Mouse (Mus musculus): ENCODE results near the gene Tmem201. TPM values are rescaled to one million over a fixed set of nuclear protein-coding genes. Genes with fewer than 3 reads are reported as not detected.

Tmem201 gene
- polyA plus RNA-seq, 1 experiment from 2014 or later, result 24.6 TPM

- DNase-seq (ENCODE audit: low spot score) (no peak), ATAC-seq (ENCODE audit: insufficient number of reproducible peaks, low FRiP score, low TSS enrichment, low read depth) (no peak)
- H3K27me3 ChIP-seq (ENCODE audit: control insufficient read depth, insufficient read depth, low read length), result no peaks in the 10 kb centered on the region
- H3K4me3 ChIP-seq (ENCODE audit: low read depth, low read length), result no peak overlapping the region
- peaks cover 36% of the 10 kb centered on the region; the same call in 1 of the 2 replicates for H3K36me3 ChIP-seq (ENCODE audit: control insufficient read depth, insufficient read depth, low read length)
- no peak overlapping the region for H3K9ac ChIP-seq (ENCODE audit: low read length)
- 89% methylated on average over 24 of the region's 24 CpGs for WGBS
- H3K4me2 ChIP-seq (ENCODE audit: low read depth, severe bottlenecking), result no peak overlapping the region
- no peaks in the 10 kb centered on the region for H3K4me1 ChIP-seq (ENCODE audit: control insufficient read depth, insufficient read depth, low read length)
- no peaks in the 10 kb centered on the region for H3K9me3 ChIP-seq (ENCODE audit: control insufficient read depth, low read length)
- H3K27ac ChIP-seq (replicated peaks; ENCODE audit: low read depth, low read length), result no peak overlapping the region
Measured at GRCm38 (mm10) chr4:149722104-149723020, 15.5 kb downstream of the Tmem201 start.

GRCm38 (mm10) chr4:149721163-149721562 lies 16.7 kb downstream of the Tmem201 start:
- H3K9ac ChIP-seq (ENCODE audit: low read length), result no peak overlapping the region
- 87% methylated on average over 8 of the region's 8 CpGs for WGBS
- DNase-seq (ENCODE audit: low spot score) (no peak), ATAC-seq (ENCODE audit: insufficient number of reproducible peaks, low FRiP score, low TSS enrichment, low read depth) (no peak)
- no peaks in the 10 kb centered on the region for H3K9me3 ChIP-seq (ENCODE audit: control insufficient read depth, low read length)
- no peaks in the 10 kb centered on the region for H3K4me1 ChIP-seq (ENCODE audit: control insufficient read depth, insufficient read depth, low read length)
- H3K36me3 ChIP-seq (ENCODE audit: control insufficient read depth, insufficient read depth, low read length), result peaks cover 27% of the 10 kb centered on the region; the same call in 1 of the 2 replicates
- no peak overlapping the region for H3K27ac ChIP-seq (replicated peaks; ENCODE audit: low read depth, low read length)
- no peak overlapping the region for H3K4me2 ChIP-seq (ENCODE audit: low read depth, severe bottlenecking)
- no peaks in the 10 kb centered on the region for H3K27me3 ChIP-seq (ENCODE audit: control insufficient read depth, insufficient read depth, low read length)
- H3K4me3 ChIP-seq (ENCODE audit: low read depth, low read length), result no peak overlapping the region

GRCm38 (mm10) chr4:149719686-149720085 lies 18.2 kb downstream of the Tmem201 start:
- peak; percentile 63 for DNase-seq (ENCODE audit: low spot score)
- Histone ChIP-seq H3K9me3 (ENCODE audit: control insufficient read depth, low read length) (no peaks in the 10 kb centered on the region), H3K4me2 (ENCODE audit: low read depth, severe bottlenecking) (no peak overlapping the region), H3K27ac (replicated peaks; ENCODE audit: low read depth, low read length) (no peak overlapping the region), H3K9ac (ENCODE audit: low read length) (no peak overlapping the region), H3K36me3 (ENCODE audit: control insufficient read depth, insufficient read depth, low read length) (peaks cover 27% of the 10 kb centered on the region), H3K4me1 (ENCODE audit: control insufficient read depth, insufficient read depth, low read length) (no peaks in the 10 kb centered on the region), H3K27me3 (ENCODE audit: control insufficient read depth, insufficient read depth, low read length) (no peaks in the 10 kb centered on the region), H3K4me3 (ENCODE audit: low read depth, low read length) (no peak overlapping the region)
- WGBS, result 89% methylated on average over 6 of the region's 6 CpGs
- ATAC-seq (ENCODE audit: insufficient number of reproducible peaks, low FRiP score, low TSS enrichment, low read depth), result no peak

- no peaks in the 10 kb centered on the region for H3K4me1 ChIP-seq (ENCODE audit: control insufficient read depth, insufficient read depth, low read length)
- DNase-seq (ENCODE audit: low spot score) (no peak), ATAC-seq (ENCODE audit: insufficient number of reproducible peaks, low FRiP score, low TSS enrichment, low read depth) (no peak)
- 78% methylated on average over 3 of the region's 3 CpGs for WGBS
- H3K9ac ChIP-seq (ENCODE audit: low read length), result no peak overlapping the region
- H3K36me3 ChIP-seq (ENCODE audit: control insufficient read depth, insufficient read depth, low read length), result peaks cover 28% of the 10 kb centered on the region
- H3K27me3 ChIP-seq (ENCODE audit: control insufficient read depth, insufficient read depth, low read length), result no peaks in the 10 kb centered on the region
- H3K27ac ChIP-seq (replicated peaks; ENCODE audit: low read depth, low read length), result no peak overlapping the region
- H3K9me3 ChIP-seq (ENCODE audit: control insufficient read depth, low read length), result no peaks in the 10 kb centered on the region
- H3K4me3 ChIP-seq (ENCODE audit: low read depth, low read length), result no peak overlapping the region
- no peak overlapping the region for H3K4me2 ChIP-seq (ENCODE audit: low read depth, severe bottlenecking)
Measured at GRCm38 (mm10) chr4:149714542-149714941, 23.3 kb downstream of the Tmem201 start.

- H3K4me2 ChIP-seq (ENCODE audit: low read depth, severe bottlenecking), result no peak overlapping the region
Measured at GRCm38 (mm10) chr4:149711955-149712354, 25.9 kb downstream of the Tmem201 start.

GRCm38 (mm10) chr4:149711485-149711884 lies 26.4 kb downstream of the Tmem201 start:
- Histone ChIP-seq H3K27ac (replicated peaks; ENCODE audit: low read depth, low read length) (no peak overlapping the region), H3K27me3 (ENCODE audit: control insufficient read depth, insufficient read depth, low read length) (no peaks in the 10 kb centered on the region), H3K9ac (ENCODE audit: low read length) (no peak overlapping the region), H3K4me2 (ENCODE audit: low read depth, severe bottlenecking) (no peak overlapping the region), H3K9me3 (ENCODE audit: control insufficient read depth, low read length) (no peaks in the 10 kb centered on the region), H3K4me1 (ENCODE audit: control insufficient read depth, insufficient read depth, low read length) (no peaks in the 10 kb centered on the region), H3K4me3 (ENCODE audit: low read depth, low read length) (no peak overlapping the region), H3K36me3 (ENCODE audit: control insufficient read depth, insufficient read depth, low read length) (peaks cover 10% of the 10 kb centered on the region)
- ATAC-seq (ENCODE audit: insufficient number of reproducible peaks, low FRiP score, low TSS enrichment, low read depth), result no peak
- DNase-seq (ENCODE audit: low spot score), result no peak
- WGBS, result 91% methylated on average over 5 of the region's 5 CpGs

More at GRCm38 (mm10) chr4:149711955-149712354, 25.9 kb downstream of the Tmem201 start:
- no peak overlapping the region for H3K9ac ChIP-seq (ENCODE audit: low read length)
- no peaks in the 10 kb centered on the region for H3K9me3 ChIP-seq (ENCODE audit: control insufficient read depth, low read length)
- H3K36me3 ChIP-seq (ENCODE audit: control insufficient read depth, insufficient read depth, low read length), result peaks cover 10% of the 10 kb centered on the region
- DNase-seq (ENCODE audit: low spot score) (peak; percentile 75), ATAC-seq (ENCODE audit: insufficient number of reproducible peaks, low FRiP score, low TSS enrichment, low read depth) (no peak)
- H3K4me3 ChIP-seq (ENCODE audit: low read depth, low read length), result no peak overlapping the region
- H3K4me1 ChIP-seq (ENCODE audit: control insufficient read depth, insufficient read depth, low read length), result no peaks in the 10 kb centered on the region
- H3K27me3 ChIP-seq (ENCODE audit: control insufficient read depth, insufficient read depth, low read length), result no peaks in the 10 kb centered on the region
- H3K27ac ChIP-seq (replicated peaks; ENCODE audit: low read depth, low read length), result no peak overlapping the region
- 22% methylated on average over 7 of the region's 7 CpGs for WGBS

GRCm38 (mm10) chr4:149710510-149710909 lies 27.3 kb downstream of the Tmem201 start:
- H3K9ac ChIP-seq (ENCODE audit: low read length), result no peak overlapping the region
- no peaks in the 10 kb centered on the region for H3K4me1 ChIP-seq (ENCODE audit: control insufficient read depth, insufficient read depth, low read length)
- no peaks in the 10 kb centered on the region for H3K27me3 ChIP-seq (ENCODE audit: control insufficient read depth, insufficient read depth, low read length)
- no peaks in the 10 kb centered on the region for H3K9me3 ChIP-seq (ENCODE audit: control insufficient read depth, low read length)
- no peak overlapping the region for H3K4me3 ChIP-seq (ENCODE audit: low read depth, low read length)
- 20% methylated on average over 5 of the region's 5 CpGs for WGBS
- no peak overlapping the region for H3K4me2 ChIP-seq (ENCODE audit: low read depth, severe bottlenecking)
- DNase-seq (ENCODE audit: low spot score) (peak; percentile 53), ATAC-seq (ENCODE audit: insufficient number of reproducible peaks, low FRiP score, low TSS enrichment, low read depth) (peak; percentile 66)
- no peak overlapping the region for H3K27ac ChIP-seq (replicated peaks; ENCODE audit: low read depth, low read length)
- peaks cover 4% of the 10 kb centered on the region; the same call in 1 of the 2 replicates for H3K36me3 ChIP-seq (ENCODE audit: control insufficient read depth, insufficient read depth, low read length)

GRCm38 (mm10) chr4:149705941-149706340 lies 31.9 kb downstream of the Tmem201 start:
- no peaks in the 10 kb centered on the region for H3K36me3 ChIP-seq (ENCODE audit: control insufficient read depth, insufficient read depth, low read length)
- no peak overlapping the region for H3K9ac ChIP-seq (ENCODE audit: low read length)
- no peak for ATAC-seq (ENCODE audit: insufficient number of reproducible peaks, low FRiP score, low TSS enrichment, low read depth)
- DNase-seq (ENCODE audit: low spot score), result no peak
- no peak overlapping the region for H3K27ac ChIP-seq (replicated peaks; ENCODE audit: low read depth, low read length)
- H3K4me1 ChIP-seq (ENCODE audit: control insufficient read depth, insufficient read depth, low read length), result no peaks in the 10 kb centered on the region
- no peak overlapping the region for H3K4me3 ChIP-seq (ENCODE audit: low read depth, low read length)
- H3K27me3 ChIP-seq (ENCODE audit: control insufficient read depth, insufficient read depth, low read length), result no peaks in the 10 kb centered on the region
- H3K4me2 ChIP-seq (ENCODE audit: low read depth, severe bottlenecking), result no peak overlapping the region
- no peaks in the 10 kb centered on the region for H3K9me3 ChIP-seq (ENCODE audit: control insufficient read depth, low read length)
- 95% methylated on average over 8 of the region's 8 CpGs for WGBS
